Mouse (Mus musculus) lung, postnatal 0 days (tissue): ENCODE results near the gene Dnajc8. TPM values are rescaled to one million over a fixed set of nuclear protein-coding genes. Genes with fewer than 3 reads are reported as not detected.

Experiments
- ATAC-seq: fragments of 200-750 bp; cut with Nextera tagmentation; 2 replicates; pipeline ENCODE4 v1.8.0; 2017; ENCODE audit warnings: moderate library complexity
- DNase-seq: peaks from one replicate; pipeline ENCODE4 v3.0.0-alpha.2; 2016; ENCODE audit warnings: low spot score
- H3K27ac ChIP-seq: fragments of 300-500 bp; sonication (generic); 2 replicates; pipeline ENCODE4 v1.5.1; 2014; ENCODE audit warnings: antibody characterized with exemption, mild to moderate bottlenecking, low read length, mixed read lengths
- H3K27me3 ChIP-seq: fragments of 300-500 bp; sonication (generic); replicated peaks from 2 replicates; pipeline ENCODE4 v1.6.1; 2014; ENCODE audit warnings: low read length, mixed read lengths; ENCODE audit not compliant: insufficient read depth
- H3K36me3 ChIP-seq: fragments of 300-500 bp; sonication (generic); 2 replicates; pipeline ENCODE4 v1.6.1; 2014; ENCODE audit warnings: low read length, mixed read lengths; ENCODE audit not compliant: insufficient read depth
- H3K4me1 ChIP-seq: fragments of 300-500 bp; sonication (generic); 2 replicates; pipeline ENCODE4 v1.6.1; 2014; ENCODE audit warnings: antibody characterized with exemption, low read depth, low read length, mixed read lengths; ENCODE audit not compliant: insufficient read depth
- H3K4me2 ChIP-seq: fragments of 300-500 bp; sonication (generic); replicated peaks from 2 replicates; pipeline ENCODE4 v1.6.1; 2014; ENCODE audit warnings: low read depth, mild to moderate bottlenecking, low read length, moderate library complexity, mixed read lengths
- H3K4me3 ChIP-seq: fragments of 300-500 bp; sonication (generic); 2 replicates; pipeline ENCODE4 v1.5.1; 2014; ENCODE audit warnings: low read depth, low read length
- H3K9ac ChIP-seq: fragments of 300-500 bp; sonication (generic); replicated peaks from 2 replicates; pipeline ENCODE4 v1.6.1; 2014; ENCODE audit warnings: low read depth, mild to moderate bottlenecking
- H3K9me3 ChIP-seq: fragments of 300-500 bp; sonication (generic); 2 replicates; pipeline ENCODE4 v1.6.1; 2016; ENCODE audit warnings: low read length, mixed read lengths
- CTCF ChIP-seq: IDR thresholded peaks from 2 replicates; pipeline ENCODE4 v1.5.1; 2016; ENCODE audit warnings: antibody characterized with exemption, mild to moderate bottlenecking
- EP300 ChIP-seq: IDR thresholded peaks from 2 replicates; pipeline ENCODE4 v1.6.1; 2016; ENCODE audit warnings: antibody characterized with exemption, mild to moderate bottlenecking, control low read depth
- WGBS: fragments of 180-500 bp; shearing (Covaris S2); extraction: QIAGEN DNeasy Blood & Tissue Kit; methylation state at CpG from one replicate; pipeline ENCODE4 v1.1.7; 2014; 5-methylcytosine and 5-hydroxymethylcytosine counted together
- polyA plus RNA-seq: library from polyadenylated mRNA; unstranded; fragments of >200 nt; fragmentation: Nextera tagmentation; extraction: Ambion mirVana; gene quantifications from 2 replicates; pipeline ENCODE4 v1.2.1, GENCODE M21; 2015

Dnajc8 gene
- polyA plus RNA-seq, 1 experiment from 2014 or later: 182 TPM

GRCm38 (mm10) chr4:132563261-132563660 lies 27.9 kb downstream of the Dnajc8 start:
- Histone ChIP-seq H3K4me1 (no peaks in the 10 kb centered on the region), H3K4me2 (no peak overlapping the region), H3K9me3 (no peaks in the 10 kb centered on the region), H3K4me3 (no peak overlapping the region), H3K9ac (no peak overlapping the region), H3K27me3 (no peaks in the 10 kb centered on the region), H3K36me3 (no peaks in the 10 kb centered on the region), H3K27ac (peak overlapping the region; percentile 20; the same call in 1 of the 2 replicates)
- TF ChIP-seq CTCF: no peak
- no peak for TF ChIP-seq EP300
- DNase-seq: peak; percentile 64
- ATAC-seq: peak; percentile 19; the same call in 1 of the 2 replicates
- WGBS: 61% methylated on average over 3 of the region's 3 CpGs

- TF ChIP-seq EP300 (no peak), CTCF (0 out of 2 replicates have a peak, but pooled peaks have one; percentile 11)
- H3K9me3 ChIP-seq: no peaks in the 10 kb centered on the region
- H3K36me3 ChIP-seq: no peaks in the 10 kb centered on the region
- H3K4me1 ChIP-seq: no peaks in the 10 kb centered on the region
- H3K27me3 ChIP-seq: no peaks in the 10 kb centered on the region
- 15% methylated on average over 4 of the region's 4 CpGs for WGBS
- peak within 1 kb of the TSS; percentile 20; the same call in 1 of the 2 replicates for H3K27ac ChIP-seq
- ATAC-seq (peak; percentile 70), DNase-seq (peak; percentile 57)
- H3K4me2 ChIP-seq: peak within 1 kb of the TSS; percentile 14; the same call in 1 of the 2 replicates
- no peak within 1 kb of the TSS for H3K9ac ChIP-seq
- no peak within 1 kb of the TSS for H3K4me3 ChIP-seq
Observed at GRCm38 (mm10) chr4:132563965-132564364, 28.6 kb downstream of the Dnajc8 start, which contains the start of gene Ptafr. Ptafr (plus strand) TSS chr4:132564067.

GRCm38 (mm10) chr4:132565089-132565747 lies 29.9 kb downstream of the Dnajc8 start:
- no peak overlapping the region for H3K9ac ChIP-seq
- ATAC-seq: no peak
- H3K4me1 ChIP-seq: no peaks in the 10 kb centered on the region
- no peaks in the 10 kb centered on the region for H3K36me3 ChIP-seq
- H3K27me3 ChIP-seq: no peaks in the 10 kb centered on the region
- TF ChIP-seq EP300: no peak
- no peak for TF ChIP-seq CTCF
- H3K4me2 ChIP-seq: no peak overlapping the region
- 70% methylated on average over 12 of the region's 12 CpGs for WGBS
- no peak overlapping the region for H3K4me3 ChIP-seq
- H3K9me3 ChIP-seq: no peaks in the 10 kb centered on the region
- no peak overlapping the region for H3K27ac ChIP-seq
- DNase-seq: no peak

GRCm38 (mm10) chr4:132567361-132567779 lies 32.0 kb downstream of the Dnajc8 start:
- no peaks in the 10 kb centered on the region for H3K36me3 ChIP-seq
- H3K9ac ChIP-seq: no peak overlapping the region
- ATAC-seq: peak; percentile 60
- TF ChIP-seq CTCF: no peak
- TF ChIP-seq EP300: peak; percentile 66; the same call in 1 of the 2 replicates
- H3K4me3 ChIP-seq: no peak overlapping the region
- WGBS: 39% methylated on average over 9 of the region's 9 CpGs
- DNase-seq: peak; percentile 86
- no peaks in the 10 kb centered on the region for H3K27me3 ChIP-seq
- peak overlapping the region; percentile 6; the same call in 1 of the 2 replicates for H3K27ac ChIP-seq
- no peaks in the 10 kb centered on the region for H3K9me3 ChIP-seq
- 0 out of 2 replicates have a peak overlapping the region, but pooled peaks have one; percentile 12 for H3K4me2 ChIP-seq
- no peaks in the 10 kb centered on the region for H3K4me1 ChIP-seq

- TF ChIP-seq EP300: no peak
- TF ChIP-seq CTCF: peak; percentile 58
- Histone ChIP-seq H3K4me2 (no peak overlapping the region), H3K4me1 (no peaks in the 10 kb centered on the region), H3K9ac (no peak overlapping the region), H3K4me3 (no peak overlapping the region), H3K36me3 (no peaks in the 10 kb centered on the region), H3K9me3 (no peaks in the 10 kb centered on the region), H3K27me3 (no peaks in the 10 kb centered on the region), H3K27ac (no peak overlapping the region)
- no peak for ATAC-seq
- 89% methylated on average over 5 of the region's 5 CpGs for WGBS
- DNase-seq: no peak
Observed at GRCm38 (mm10) chr4:132569115-132569514, 33.8 kb downstream of the Dnajc8 start.

- ATAC-seq: 0 out of 2 replicates have a peak, but pooled peaks have one; percentile 8
- TF ChIP-seq EP300 (no peak), CTCF (no peak)
- no peak overlapping the region for H3K9ac ChIP-seq
Observed at GRCm38 (mm10) chr4:132571190-132571589, 35.8 kb downstream of the Dnajc8 start.

More at GRCm38 (mm10) chr4:132571190-132571589, 35.8 kb downstream of the Dnajc8 start:
- DNase-seq: peak; percentile 56
- Histone ChIP-seq H3K4me1 (no peaks in the 10 kb centered on the region), H3K27ac (no peak overlapping the region; the same call in 1 of the 2 replicates), H3K27me3 (no peaks in the 10 kb centered on the region), H3K4me2 (no peak overlapping the region), H3K4me3 (no peak overlapping the region), H3K9me3 (no peaks in the 10 kb centered on the region), H3K36me3 (no peaks in the 10 kb centered on the region)
- 53% methylated on average over 9 of the region's 9 CpGs for whole genome bisulfite sequencing
